Mouse (Mus musculus) myocyte (in vitro differentiated cells): Measurements from ENCODE around the gene Vav3. TPM values are rescaled to one million over a fixed set of nuclear protein-coding genes. Genes with fewer than 3 reads are reported as not detected.

ENCODE experiments used
- H3K27me3 ChIP-seq: one replicate; pipeline ENCODE4 v1.6.1; 2011; ENCODE audit not compliant: control insufficient read depth, insufficient read depth, insufficient read length
- H3K36me3 ChIP-seq: one replicate; pipeline ENCODE4 v1.6.1; 2011; ENCODE audit not compliant: control insufficient read depth, insufficient read depth
- H3K4me2 ChIP-seq: one replicate; pipeline ENCODE4 v1.6.1; 2011; ENCODE audit warnings: low read depth, control low read depth
- H3K4me3 ChIP-seq: one replicate; pipeline ENCODE4 v1.5.1; 2011; ENCODE audit warnings: mild to moderate bottlenecking, control low read depth, moderate library complexity
- H3K79me2 ChIP-seq: one replicate; pipeline ENCODE4 v1.6.1; 2011; ENCODE audit not compliant: control insufficient read depth, insufficient read depth
- H3ac ChIP-seq: one replicate; pipeline ENCODE4 v1.6.1; 2011; ENCODE audit not compliant: control insufficient read depth, insufficient read length
- CEBPB ChIP-seq: IDR thresholded peaks from 2 replicates; pipeline ENCODE4 v1.6.1; 2011; ENCODE audit warnings: mild to moderate bottlenecking, moderate library complexity; ENCODE audit not compliant: poor library complexity, insufficient read depth, severe bottlenecking
- E2F4 ChIP-seq: IDR thresholded peaks from one replicate; pipeline ENCODE4 v1.6.1; 2011; ENCODE audit warnings: mild to moderate bottlenecking, control low read depth, moderate library complexity; ENCODE audit not compliant: insufficient read depth
- MAX ChIP-seq: IDR thresholded peaks from one replicate; pipeline ENCODE4 v1.6.1; 2011; ENCODE audit warnings: low read depth, mild to moderate bottlenecking, control low read depth
- MYOD1 ChIP-seq, 3 experiments: IDR thresholded peaks; one replicate each; pipeline ENCODE4 v1.6.1; 2011; ENCODE audit warnings: control low read depth in 2 of 3, low read depth in 2 of 3, mild to moderate bottlenecking in 2 of 3, moderate library complexity in 1 of 3; ENCODE audit not compliant: insufficient read length in 2 of 3, control insufficient read depth in 1 of 3
- MYOG ChIP-seq, 3 experiments: IDR thresholded peaks; one replicate each; pipeline ENCODE4 v1.6.1; 2011; ENCODE audit warnings: control low read depth in 2 of 3, low read depth in 2 of 3, mild to moderate bottlenecking in 2 of 3; ENCODE audit not compliant: insufficient read length in 2 of 3, control insufficient read depth in 1 of 3, insufficient read depth in 1 of 3
- POLR2A ChIP-seq: IDR thresholded peaks from one replicate; pipeline ENCODE4 v1.6.1; 2011; ENCODE audit warnings: low read depth, mild to moderate bottlenecking, control low read depth, moderate library complexity; ENCODE audit not compliant: insufficient read length
- POLR2AphosphoS2 ChIP-seq: IDR thresholded peaks from one replicate; pipeline ENCODE4 v1.6.1; 2011; ENCODE audit warnings: low read depth, control low read depth; ENCODE audit not compliant: insufficient read length
- REST ChIP-seq: IDR thresholded peaks from one replicate; pipeline ENCODE4 v1.6.1; 2011; ENCODE audit warnings: mild to moderate bottlenecking, control low read depth, moderate library complexity; ENCODE audit not compliant: insufficient read depth, insufficient read length
- SRF ChIP-seq: IDR thresholded peaks from one replicate; pipeline ENCODE4 v1.6.1; 2011; ENCODE audit warnings: low read depth; ENCODE audit not compliant: control insufficient read depth, insufficient read length
- TCF12 ChIP-seq: IDR thresholded peaks from one replicate; pipeline ENCODE4 v1.6.1; 2011; ENCODE audit warnings: mild to moderate bottlenecking, control low read depth; ENCODE audit not compliant: poor library complexity, insufficient read depth, severe bottlenecking
- TCF3 ChIP-seq: IDR thresholded peaks from one replicate; pipeline ENCODE4 v1.6.1; 2011; ENCODE audit warnings: low read depth, control low read depth; ENCODE audit not compliant: insufficient read length
- USF1 ChIP-seq: IDR thresholded peaks from one replicate; pipeline ENCODE4 v1.6.1; 2011; ENCODE audit warnings: low read depth, mild to moderate bottlenecking, control low read depth, moderate library complexity
- polyA plus RNA-seq: library from polyadenylated mRNA; unstranded; fragments of >200 nt; fragmentation: generic; extraction: Trizol; gene quantifications from one replicate; pipeline ENCODE4 v1.2.1, GENCODE M21; 2012; ENCODE audit warnings: missing spikeins

Gene Vav3
- polyA plus RNA-seq, 1 experiment: 0.95 TPM

DNA sequence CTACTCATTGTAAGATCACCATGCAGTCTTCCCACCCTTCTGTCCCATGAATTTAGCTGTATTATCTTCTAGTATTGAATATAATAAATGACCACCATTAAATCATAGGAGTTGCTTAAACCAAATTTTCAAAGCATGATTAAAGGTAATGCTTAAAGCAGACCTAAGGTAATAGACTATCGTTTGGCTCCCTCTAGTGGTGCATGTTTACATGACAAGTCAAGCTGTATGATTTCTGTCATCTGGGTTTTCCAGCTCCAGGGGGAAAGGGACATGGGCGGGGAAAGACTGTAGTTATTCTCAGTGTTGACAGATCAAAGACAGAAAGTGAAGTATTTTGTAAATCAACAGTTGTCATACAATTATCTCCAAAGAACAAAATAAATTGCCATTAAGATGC lies 151.1 kb downstream of the Vav3 start:
- no peaks in the 10 kb centered on the region for H3K36me3 ChIP-seq
- no peak overlapping the region for H3K4me2 ChIP-seq
- no peak overlapping the region for H3ac ChIP-seq
- H3K79me2 ChIP-seq: no peaks in the 10 kb centered on the region
- no peak overlapping the region for H3K4me3 ChIP-seq
- H3K27me3 ChIP-seq: no peaks in the 10 kb centered on the region
- TF ChIP-seq TCF12: no peak
- TF ChIP-seq MYOG (IDR thresholded peaks at IDR 0.05; ENCODE audit: control insufficient read depth in 1 of 3, insufficient read depth in 1 of 3, insufficient read length in 2 of 3, low read depth in 2 of 3): no peak
- TF ChIP-seq MAX: no peak
- TF ChIP-seq POLR2AphosphoS2: no peak
- TF ChIP-seq TCF3: no peak
- no peak for TF ChIP-seq CEBPB
- TF ChIP-seq E2F4: no peak
- no peak for TF ChIP-seq SRF
- TF ChIP-seq USF1: no peak

DNA sequence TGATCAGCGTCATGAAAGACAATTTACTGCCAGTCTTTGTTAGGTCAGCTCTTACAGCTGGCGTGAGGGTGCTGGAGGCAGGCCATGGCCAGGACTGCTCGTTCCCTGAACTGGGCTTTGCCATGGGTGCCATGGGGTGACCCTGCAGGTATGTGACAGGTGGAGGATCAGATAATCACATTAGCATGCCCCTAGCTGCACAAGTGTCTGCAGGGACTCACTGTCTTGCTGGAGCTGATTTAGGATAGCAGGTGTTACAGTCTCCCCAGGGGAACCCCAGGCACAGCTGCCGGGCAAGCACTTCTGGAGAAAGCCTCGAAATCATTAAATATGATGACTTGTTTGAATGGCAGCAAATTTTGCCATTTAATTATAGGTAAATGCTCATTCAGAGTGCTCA lies 156.0 kb downstream of the Vav3 start:
- Histone ChIP-seq H3ac (no peak overlapping the region), H3K4me2 (no peak overlapping the region), H3K36me3 (no peaks in the 10 kb centered on the region), H3K4me3 (no peak overlapping the region), H3K79me2 (no peaks in the 10 kb centered on the region), H3K27me3 (no peaks in the 10 kb centered on the region)
- TF ChIP-seq MYOG (IDR thresholded peaks at IDR 0.05; ENCODE audit: control insufficient read depth in 1 of 3, insufficient read depth in 1 of 3, insufficient read length in 2 of 3, low read depth in 2 of 3) (peak in 2 of 3 experiments; percentile 71), E2F4 (no peak), POLR2AphosphoS2 (no peak), TCF3 (peak; percentile 48), POLR2A (no peak), TCF12 (peak; percentile 51), REST (no peak), MYOD1 (IDR thresholded peaks at IDR 0.05; ENCODE audit: control insufficient read depth in 1 of 3, insufficient read length in 2 of 3, low read depth in 2 of 3) (peak in 2 of 3 experiments; percentile 91 to 94), CEBPB (no peak), USF1 (no peak), MAX (no peak), SRF (no peak)

DNA sequence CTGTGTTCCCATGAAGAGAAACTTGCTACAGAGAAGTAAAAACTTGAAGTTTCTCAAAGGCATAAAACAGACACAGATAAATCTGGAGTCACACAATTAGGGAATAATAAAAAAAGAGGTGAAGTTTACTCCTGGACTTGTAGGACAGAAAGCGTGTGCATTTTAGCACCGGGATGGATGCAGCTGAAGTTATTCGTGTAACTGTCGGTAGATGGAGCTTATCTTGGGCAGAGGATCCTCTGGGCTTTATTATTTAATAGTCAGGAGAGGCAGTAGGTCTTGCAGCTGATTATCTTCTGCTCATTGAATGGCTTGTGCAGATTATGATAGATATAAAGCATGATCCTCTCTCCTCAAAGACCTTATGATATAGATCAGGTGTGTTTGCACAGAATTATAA lies 156.6 kb downstream of the Vav3 start:
- TF ChIP-seq CEBPB (no peak), MAX (no peak)
- no peak overlapping the region for H3K4me2 ChIP-seq
- H3K36me3 ChIP-seq: no peaks in the 10 kb centered on the region
- H3K27me3 ChIP-seq: no peaks in the 10 kb centered on the region
- no peak overlapping the region for H3K4me3 ChIP-seq
- no peak overlapping the region for H3ac ChIP-seq
- H3K79me2 ChIP-seq: no peaks in the 10 kb centered on the region

DNA sequence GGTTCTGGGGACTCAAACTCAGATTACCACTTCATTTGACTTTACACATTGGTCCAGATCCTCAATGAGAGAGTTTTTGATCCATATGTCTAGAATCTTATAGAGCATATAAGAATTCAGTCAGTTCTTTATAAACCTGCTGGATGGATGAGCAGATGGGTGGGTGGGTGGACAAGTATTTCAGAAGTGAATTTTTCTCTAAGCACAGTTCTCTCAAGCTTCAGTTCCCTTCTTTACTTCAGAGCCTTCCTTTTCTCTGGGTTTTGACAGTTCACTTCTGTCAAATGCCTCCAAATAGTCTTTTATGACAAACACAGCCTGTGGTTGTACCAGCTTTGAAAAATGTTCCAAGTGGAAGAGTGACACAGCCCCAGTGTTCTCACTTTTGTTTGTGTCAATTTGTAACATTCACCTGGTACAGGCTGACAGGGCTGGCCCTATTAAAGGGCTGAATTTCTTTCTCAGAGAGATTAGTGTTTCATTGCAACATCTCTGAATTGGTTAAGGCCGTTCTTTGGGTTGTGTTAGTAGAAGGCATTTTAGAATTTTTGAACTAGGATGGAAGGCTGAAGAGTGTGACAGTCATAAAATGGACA lies 159.5 kb downstream of the Vav3 start:
- Histone ChIP-seq H3K36me3 (no peaks in the 10 kb centered on the region), H3K4me3 (no peak overlapping the region), H3ac (no peak overlapping the region), H3K27me3 (no peaks in the 10 kb centered on the region), H3K79me2 (no peaks in the 10 kb centered on the region), H3K4me2 (no peak overlapping the region)
- TF ChIP-seq POLR2AphosphoS2: no peak

GRCm38 (mm10) chr3:109509784-109510183 lies 169.3 kb downstream of the Vav3 start:
- TF ChIP-seq MAX (no peak), SRF (no peak), REST (no peak), CEBPB (no peak), E2F4 (no peak), MYOG (IDR thresholded peaks at IDR 0.05; ENCODE audit: control insufficient read depth in 1 of 3, insufficient read depth in 1 of 3, insufficient read length in 2 of 3, low read depth in 2 of 3) (no peak), POLR2A (no peak), TCF3 (no peak), POLR2AphosphoS2 (no peak), TCF12 (no peak), MYOD1 (IDR thresholded peaks at IDR 0.05; ENCODE audit: control insufficient read depth in 1 of 3, insufficient read length in 2 of 3, low read depth in 2 of 3) (no peak), USF1 (no peak)
- Histone ChIP-seq H3K4me2 (no peak overlapping the region), H3K4me3 (no peak overlapping the region), H3K79me2 (no peaks in the 10 kb centered on the region), H3ac (no peak overlapping the region), H3K27me3 (no peaks in the 10 kb centered on the region), H3K36me3 (peaks cover 3% of the 10 kb centered on the region)
